Mouse (Mus musculus) lung, adult 2 months (tissue): Measurements from ENCODE around the gene Lmntd1.

ENCODE experiments used
- CTCF ChIP-seq: fragments of 200-500 bp; IDR thresholded peaks from 2 replicates; pipeline ENCODE4 v1.5.1; 2011; ENCODE audit warnings: mild to moderate bottlenecking, low read length, control low read depth; ENCODE audit not compliant: insufficient read depth
- POLR2A ChIP-seq: fragments of 200-500 bp; IDR thresholded peaks from 2 replicates; pipeline ENCODE4 v1.6.1; 2011; ENCODE audit warnings: low read depth, mild to moderate bottlenecking, control low read depth, low read length, borderline replicate concordance; ENCODE audit errors: extremely low read depth

DNA sequence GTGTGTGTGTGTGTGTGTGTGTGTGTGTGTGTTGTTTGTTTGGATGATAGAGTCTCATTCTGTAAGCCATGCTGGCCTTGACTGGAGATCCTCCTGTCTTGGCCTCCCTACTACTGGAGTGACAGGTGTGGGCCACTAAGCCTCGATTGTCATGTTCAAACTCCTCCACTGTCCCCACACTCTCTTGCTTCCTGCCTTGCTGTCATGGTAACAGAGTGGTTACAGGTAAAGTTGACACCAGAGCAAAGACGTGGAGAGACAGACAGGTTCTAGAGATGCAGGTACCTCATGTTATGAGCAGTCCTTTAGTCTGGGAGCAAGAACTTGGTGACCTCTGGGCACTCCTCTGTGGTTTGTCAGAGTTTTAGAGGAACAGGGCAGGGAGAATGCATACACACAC lies 239.7 kb downstream of the Lmntd1 start:
- TF ChIP-seq CTCF (no peak), POLR2A (no peak)
